Mouse (Mus musculus) cerebellum, adult 2 months (tissue): ENCODE measurements at regions not wholly inside any gene's neighbourhood (a gene's known extent, or its start where the extent isn't known, plus 50 kb on each side); places are given as distances from the start of the nearest gene placed in this dataset.

Source experiments
- CTCF ChIP-seq: fragments of 200-500 bp; IDR thresholded peaks from 2 replicates; pipeline ENCODE4 v1.5.1; 2011; ENCODE audit warnings: low read depth, mild to moderate bottlenecking, control low read depth, low read length, moderate library complexity, borderline replicate concordance; ENCODE audit not compliant: insufficient read depth
- POLR2A ChIP-seq: fragments of 200-500 bp; IDR thresholded peaks from 2 replicates; pipeline ENCODE4 v1.6.1; 2011; ENCODE audit warnings: low read length, control low read depth, borderline replicate concordance; ENCODE audit not compliant: insufficient read depth

DNA sequence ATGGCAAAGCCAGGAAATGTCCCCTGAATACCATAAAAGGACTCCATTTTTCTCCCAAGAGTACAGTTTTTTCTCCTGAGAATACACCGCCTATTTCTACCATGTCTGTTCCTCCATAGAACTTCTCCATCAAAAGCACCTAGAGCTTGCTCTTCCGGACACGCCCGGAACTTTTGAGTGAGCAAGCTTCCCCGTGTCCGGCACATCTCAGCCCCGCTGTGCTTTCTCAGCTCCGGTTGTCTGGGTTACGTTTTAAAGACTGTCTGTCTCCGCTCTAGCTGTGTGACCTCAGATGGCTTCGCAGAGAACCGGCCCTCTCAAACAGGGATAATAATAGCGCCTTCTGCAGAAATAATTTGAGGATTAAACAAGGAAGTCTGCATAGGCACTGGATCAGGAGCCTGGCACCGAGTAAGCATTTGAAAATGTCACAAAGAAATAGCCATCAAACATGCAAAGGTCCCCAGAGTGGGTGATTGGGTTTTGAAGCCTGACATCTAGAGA lies 122.8 kb downstream of the Ddx11 start:
- TF ChIP-seq CTCF (no peak), POLR2A (no peak)
